Mouse (Mus musculus) ES-E14 (cell line): ENCODE data around the gene Dus1l. TPM values are rescaled to one million over a fixed set of nuclear protein-coding genes. Genes with fewer than 3 reads are reported as not detected.

Experiments used
- DNase-seq: peaks from one replicate; pipeline ENCODE4 v3.0.0-alpha.2; 2013; ENCODE audit warnings: low read depth, low spot score
- H3K27ac ChIP-seq: 2 replicates; pipeline ENCODE4 v1.5.1; 2012; ENCODE audit warnings: low read depth, mild to moderate bottlenecking, low read length, moderate library complexity, mixed read lengths; ENCODE audit not compliant: poor library complexity, insufficient read depth, severe bottlenecking
- H3K36me3 ChIP-seq: 2 replicates; pipeline ENCODE4 v1.6.1; 2012; ENCODE audit warnings: mild to moderate bottlenecking, low read length, moderate library complexity, mixed read lengths; ENCODE audit not compliant: control insufficient read depth, poor library complexity, insufficient read depth, severe bottlenecking
- H3K4me1 ChIP-seq, 2 experiments: fragments of 150-350 bp in 1 of 2; sonication (generic) in 1 of 2; 2 replicates each; pipeline ENCODE4 v1.6.1; 2012; ENCODE audit warnings: low read length in 2 of 2, mild to moderate bottlenecking in 1 of 2, mixed read lengths in 1 of 2; ENCODE audit not compliant: control insufficient read depth in 2 of 2, insufficient read depth in 2 of 2, poor library complexity in 1 of 2
- H3K4me3 ChIP-seq, 2 experiments: fragments of 150-350 bp in 1 of 2; sonication (generic) in 1 of 2; 2 replicates each; pipeline ENCODE4 v1.5.1; 2012; ENCODE audit warnings: low read length in 2 of 2, low read depth in 1 of 2, mild to moderate bottlenecking in 1 of 2, mixed read lengths in 1 of 2; ENCODE audit not compliant: insufficient read depth in 1 of 2, poor library complexity in 1 of 2, severe bottlenecking in 1 of 2
- H3K9ac ChIP-seq: 2 replicates; pipeline ENCODE4 v1.6.1; 2012; ENCODE audit warnings: low read depth, mild to moderate bottlenecking, low read length, mixed read lengths; ENCODE audit not compliant: poor library complexity, insufficient read depth, severe bottlenecking
- H3K9me3 ChIP-seq: fragments of 150-350 bp; sonication (generic); 2 replicates; pipeline ENCODE4 v1.6.1; 2012; ENCODE audit warnings: low read depth, mild to moderate bottlenecking, low read length; ENCODE audit not compliant: control insufficient read depth, insufficient read depth
- CHD2 ChIP-seq: IDR thresholded peaks from 2 replicates; pipeline ENCODE4 v1.6.1; 2014; ENCODE audit warnings: mild to moderate bottlenecking, low read depth, low read length, inconsistent platforms
- HCFC1 ChIP-seq: IDR thresholded peaks from 2 replicates; pipeline ENCODE4 v1.6.1; 2012; ENCODE audit warnings: low read length, inconsistent platforms, borderline replicate concordance; ENCODE audit not compliant: insufficient read depth
- MAFK ChIP-seq: IDR thresholded peaks from 2 replicates; pipeline ENCODE4 v1.6.1; 2014; ENCODE audit warnings: mild to moderate bottlenecking, low read depth, low read length, inconsistent platforms; ENCODE audit not compliant: insufficient read depth
- ZC3H11A ChIP-seq: IDR thresholded peaks from 2 replicates; pipeline ENCODE4 v1.6.1; 2012; ENCODE audit warnings: low read depth, mild to moderate bottlenecking, inconsistent platforms, low read length, borderline replicate concordance
- ZNF384 ChIP-seq: IDR thresholded peaks from 2 replicates; pipeline ENCODE4 v1.6.1; 2012; ENCODE audit warnings: low read depth, low read length, inconsistent platforms
- in situ Hi-C, 2 experiments: fragments of 600-800 bp; cut with MboI; formaldehyde crosslinking; loops; one replicate each; pipeline ENCODE4 v1.15.1; 2025; ENCODE audit warnings: low sequenced_read_pairs in 2 of 2, inconsistent platforms in 1 of 2; ENCODE audit not compliant: unreplicated experiment in 2 of 2
- total RNA-seq: library from RNA; depleted of rRNA; stranded (reverse); fragments of 300-350 nt; gene quantifications from 2 replicates; pipeline ENCODE4 v1.2.3, GENCODE M21; 2012

Dus1l gene
- total RNA-seq, 1 experiment = 101 TPM

DNA sequence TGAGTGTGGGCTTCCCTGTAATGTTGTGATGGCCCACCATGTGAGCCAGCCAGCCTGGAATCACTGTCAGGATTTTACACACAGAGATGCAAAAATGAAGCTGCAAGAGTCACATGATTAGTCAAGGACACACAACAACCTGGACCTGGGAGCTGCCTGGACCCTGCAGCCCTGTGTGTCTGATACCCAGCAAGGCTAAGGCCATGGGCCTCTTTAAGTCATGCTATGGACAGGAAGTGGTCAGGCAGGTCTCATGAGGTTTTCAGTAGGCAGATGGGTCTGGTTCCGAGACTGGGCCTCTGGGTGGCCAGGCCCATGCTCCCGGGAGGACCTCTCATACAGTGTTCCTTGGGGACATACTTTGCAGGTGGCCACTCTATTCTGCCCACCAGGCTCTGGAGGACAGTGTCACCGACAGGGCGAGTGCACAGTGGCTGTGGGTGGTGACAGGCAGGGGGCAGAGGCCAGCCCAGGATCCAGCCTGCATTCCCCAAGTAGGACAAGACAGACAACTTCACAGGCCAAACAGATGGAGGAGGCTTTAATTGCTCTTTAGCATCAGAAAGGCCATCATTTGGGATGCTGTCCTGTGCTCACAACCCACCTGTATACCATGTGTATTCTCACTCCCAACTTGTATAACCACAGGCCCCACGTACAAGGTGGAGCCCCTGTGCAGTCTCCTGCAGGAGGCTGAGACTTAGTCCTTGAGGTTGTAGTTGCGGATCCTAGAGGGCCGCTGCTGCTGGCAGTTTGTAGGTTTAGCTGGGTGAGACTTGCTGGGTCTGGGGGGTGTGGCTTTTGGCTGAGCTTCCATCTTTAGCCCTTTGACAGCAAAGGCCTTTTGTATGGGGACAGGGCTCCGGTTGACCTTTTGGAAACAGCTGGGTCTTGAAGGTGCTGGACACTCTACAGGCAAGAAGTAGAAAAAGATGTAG, 30.1 kb upstream of the Dus1l start:
- no peaks in the 10 kb centered on the region for H3K9me3 ChIP-seq
- DNase-seq = no peak
- no peak for TF ChIP-seq ZNF384
- no peak for TF ChIP-seq CHD2
- no peak for TF ChIP-seq ZC3H11A
- no peak for TF ChIP-seq MAFK
- no peak for TF ChIP-seq HCFC1
- H3K27ac ChIP-seq = no peak overlapping the region
- H3K9ac ChIP-seq = no peak overlapping the region
- H3K36me3 ChIP-seq = peaks cover 12% of the 10 kb centered on the region
- in situ Hi-C loops = no loop called here
- no peak overlapping the region for H3K4me3 ChIP-seq
- H3K4me1 ChIP-seq = peaks cover 4 to 31% of the 10 kb centered on the region in 2 experiments; a peak in 3 of 4 replicates

DNA sequence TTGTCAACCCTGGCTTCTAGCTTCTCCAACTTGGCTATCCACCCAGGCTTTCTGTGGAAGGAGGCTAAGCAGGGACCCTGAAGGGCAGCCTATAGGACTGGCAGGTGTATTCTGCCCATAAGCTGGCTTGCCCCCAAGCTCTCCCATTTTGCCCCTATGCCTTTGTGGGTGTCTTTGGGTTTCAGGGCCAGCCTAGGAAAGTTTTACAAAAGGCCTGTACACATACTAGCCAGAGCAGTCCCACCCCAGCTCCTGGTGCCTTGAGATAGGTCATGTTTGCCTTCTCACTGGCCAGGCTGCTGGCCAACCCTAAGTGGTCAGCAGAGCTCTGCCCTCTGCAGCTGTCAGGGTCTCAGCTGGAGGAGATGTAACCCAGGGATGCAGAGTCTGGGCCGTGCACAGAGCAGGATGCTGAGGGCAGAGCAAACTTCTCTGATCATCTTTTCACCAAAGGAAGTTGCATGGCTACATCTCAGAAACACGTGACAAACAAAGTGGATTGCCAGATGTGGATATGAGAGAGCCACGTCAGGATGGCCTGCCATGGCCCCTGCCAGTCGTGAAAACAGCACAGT, 29.2 kb upstream of the Dus1l start:
- in situ Hi-C loops = no loop called here
- Histone ChIP-seq H3K27ac (no peak overlapping the region), H3K36me3 (peaks cover 21% of the 10 kb centered on the region), H3K9me3 (no peaks in the 10 kb centered on the region), H3K9ac (no peak overlapping the region; the same call in 1 of the 2 replicates), H3K4me3 (peak overlapping the region in 1 of 2 experiments; percentile 79; a peak in 1 of 4 replicates), H3K4me1 (peaks cover 4 to 31% of the 10 kb centered on the region in 2 experiments; a peak in 3 of 4 replicates)
- no peak for TF ChIP-seq CHD2
- no peak for TF ChIP-seq ZNF384
- no peak for TF ChIP-seq HCFC1
- no peak for TF ChIP-seq ZC3H11A
- no peak for TF ChIP-seq MAFK
- DNase-seq = no peak

DNA sequence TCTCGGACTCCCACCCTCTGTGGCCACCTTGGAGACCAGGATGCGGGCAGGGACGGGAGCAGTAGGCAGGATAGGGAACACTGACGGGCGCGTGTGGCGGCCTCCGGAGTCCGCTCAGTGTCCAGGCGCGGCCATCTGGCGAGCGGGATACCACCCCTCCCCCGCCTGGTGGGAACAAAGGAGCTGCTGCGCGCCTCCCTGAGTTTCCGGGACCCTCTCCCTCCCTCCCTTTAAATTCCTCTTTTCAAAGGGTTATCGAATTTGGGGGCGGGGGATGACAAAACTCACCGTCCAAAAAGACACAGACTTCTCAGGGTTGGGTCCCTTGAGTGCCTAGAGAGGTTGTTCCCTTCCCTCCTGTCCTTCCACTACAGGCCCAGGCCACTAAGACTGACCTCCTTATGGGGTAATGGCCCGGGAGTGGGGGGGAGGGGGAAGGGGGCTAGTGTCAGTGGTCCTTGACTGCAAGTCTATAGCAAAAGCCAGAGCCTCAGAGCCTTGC, 28.6 kb upstream of the Dus1l start:
- Histone ChIP-seq H3K4me3 (peak overlapping the region; percentile 79 to 87), H3K4me1 (peaks cover 4 to 31% of the 10 kb centered on the region in 2 experiments; a peak in 3 of 4 replicates), H3K27ac (peak overlapping the region; percentile 50; the same call in 1 of the 2 replicates), H3K9ac (peak overlapping the region; percentile 94), H3K9me3 (no peaks in the 10 kb centered on the region), H3K36me3 (peaks cover 26% of the 10 kb centered on the region)
- DNase-seq = no peak
- TF ChIP-seq CHD2 (no peak), HCFC1 (no peak)
- in situ Hi-C loops = no loop called here

DNA sequence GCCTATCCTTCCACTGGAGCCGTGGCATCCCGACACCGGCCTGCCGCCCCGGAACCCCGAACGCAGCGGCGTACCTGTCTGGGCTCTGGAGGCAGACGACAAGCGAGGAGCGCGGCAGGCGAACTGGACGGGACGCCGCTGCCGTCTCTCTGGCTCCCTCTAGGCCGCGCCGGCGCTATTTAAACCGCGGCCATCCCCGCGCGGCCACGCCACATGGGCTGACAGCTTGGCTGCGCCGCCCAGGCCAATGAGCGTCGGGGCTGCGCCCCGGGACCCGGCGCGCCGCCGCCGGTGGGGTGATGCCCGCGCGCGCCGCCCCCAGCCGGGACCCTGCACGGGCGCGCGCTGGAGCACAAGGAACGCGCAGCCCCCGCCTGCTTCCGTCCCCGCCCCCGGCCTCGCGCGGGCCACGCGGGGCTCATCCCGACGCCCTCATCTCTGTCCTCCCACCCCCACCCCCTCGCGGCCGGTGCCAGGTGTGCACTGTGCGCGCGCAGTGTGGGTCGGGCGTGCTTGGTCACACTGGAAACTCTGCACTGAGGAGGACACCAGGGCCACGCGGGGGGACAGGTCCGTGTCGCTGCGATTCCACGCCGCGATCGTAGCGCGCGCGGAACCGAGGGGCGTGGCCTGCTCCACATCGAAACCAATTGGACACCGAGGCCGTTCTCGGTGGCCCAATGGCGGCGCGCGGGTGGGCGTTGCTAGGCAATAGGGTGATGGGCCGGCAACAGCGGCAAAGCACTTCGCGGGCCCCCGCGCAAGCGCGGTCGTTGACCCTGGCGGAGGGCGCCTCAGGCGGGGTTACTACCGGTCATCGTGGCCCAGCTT, 28.0 kb upstream of the Dus1l start, which contains the start of gene Fasn:
TSS of gene Fasn (minus strand) at position 592 of the 831 bp plus-strand sequence.
- peaks cover 4 to 31% of the 10 kb centered on the region in 2 experiments; a peak in 3 of 4 replicates for H3K4me1 ChIP-seq
- H3K36me3 ChIP-seq = peaks cover 33% of the 10 kb centered on the region
- peak within 1 kb of the TSS; percentile 93 for H3K27ac ChIP-seq
- in situ Hi-C loops = no loop called here
- DNase-seq = peak; percentile 90
- peak within 1 kb of the TSS; percentile 94 for H3K9ac ChIP-seq
- no peaks in the 10 kb centered on the region for H3K9me3 ChIP-seq
- peak within 1 kb of the TSS; percentile 87 to 91 for H3K4me3 ChIP-seq
- TF ChIP-seq HCFC1 (no peak), ZC3H11A (no peak), ZNF384 (no peak), CHD2 (no peak), MAFK (no peak)
